Mouse (Mus musculus): Measurements from ENCODE around the gene Zfp260.
"Not testable (repeated sequence)": the region's sequence is repeated elsewhere in the genome, so short reads cannot be mapped to it uniquely, and the experiment has no call there.

Zfp260 gene

GRCm38 (mm10) chr7:30094646-30095429 lies at the start of gene Zfp260:
Zfp260 (plus strand) TSS chr7:30094777.
- peak; percentile 92 to 93 for DNase-seq

GRCm38 (mm10) chr7:30048126-30048525 lies 46.5 kb upstream of the Zfp260 start:
- no peak for DNase-seq

GRCm38 (mm10) chr7:30050882-30051548 lies 43.6 kb upstream of the Zfp260 start, which contains the start of gene Zfp14:
Zfp14 (minus strand) TSS chr7:30051380.
- peak; percentile 91 to 93 for DNase-seq

- no peak for DNase-seq
Observed at GRCm38 (mm10) chr7:30053591-30053990, 41.0 kb upstream of the Zfp260 start.

- no peak for DNase-seq
Observed at GRCm38 (mm10) chr7:30060341-30060740, 34.2 kb upstream of the Zfp260 start.

- DNase-seq = peak in 1 of 2 experiments; percentile 30
Observed at GRCm38 (mm10) chr7:30062478-30062877, 32.1 kb upstream of the Zfp260 start.

GRCm38 (mm10) chr7:30064622-30065021 lies 30.0 kb upstream of the Zfp260 start:
- DNase-seq = no peak

GRCm38 (mm10) chr7:30072146-30073028 lies 22.2 kb upstream of the Zfp260 start, which contains the start of gene Zfp82:
Zfp82 (minus strand) TSS chr7:30072900.
- DNase-seq = peak; percentile 79 to 87

- no peak for DNase-seq
Observed at GRCm38 (mm10) chr7:30086524-30086923, 8.1 kb upstream of the Zfp260 start.

GRCm38 (mm10) chr7:30089405-30089804 lies 5.2 kb upstream of the Zfp260 start:
- DNase-seq = no peak

- peak; percentile 98 for DNase-seq
Observed at GRCm38 (mm10) chr7:30090092-30090969, 4.2 kb upstream of the Zfp260 start, which contains the start of the genes Gm26920 and Zfp566. Gm26920 (minus strand) TSS chr7:30090410. Zfp566 (minus strand) TSS chr7:30090527.

GRCm38 (mm10) chr7:30090970-30091585 lies 3.5 kb upstream of the Zfp260 start:
- DNase-seq = no peak

- no peak for DNase-seq
Observed at GRCm38 (mm10) chr7:30092666-30093065, 1.9 kb upstream of the Zfp260 start.

- no peak for DNase-seq
Observed at GRCm38 (mm10) chr7:30093918-30094415, 610 bp upstream of the Zfp260 start.

- no peak for DNase-seq
Observed at GRCm38 (mm10) chr7:30095551-30096125, 1.1 kb downstream of the Zfp260 start.

- no peak for DNase-seq
Observed at GRCm38 (mm10) chr7:30099297-30099696, 4.7 kb downstream of the Zfp260 start.

GRCm38 (mm10) chr7:30116076-30116475 lies 21.5 kb downstream of the Zfp260 start:
- DNase-seq = no peak

- not testable (repeated sequence) for DNase-seq
Observed at GRCm38 (mm10) chr7:30117935-30118334, 23.4 kb downstream of the Zfp260 start.

GRCm38 (mm10) chr7:30121308-30122187 lies 27.0 kb downstream of the Zfp260 start, which contains the start of gene Zfp382:
Zfp382 (plus strand) TSS chr7:30121942.
- peak; percentile 86 to 92 for DNase-seq

- no peak for DNase-seq
Observed at GRCm38 (mm10) chr7:30122188-30122530, 27.6 kb downstream of the Zfp260 start.
